Mouse (Mus musculus): ENCODE measurements at regions not wholly inside any gene's neighbourhood (a gene's known extent, or its start where the extent isn't known, plus 50 kb on each side); places are given as distances from the start of the nearest gene placed in this dataset.
A peak's percentile ranks its signal among the peaks of the same experiment; 100 is the strongest.

GRCm38 (mm10) chr14:45772665-45773277, 114.8 kb upstream of the Ddhd1 start:
- Histone ChIP-seq H3K4me3 (ENCODE audit: control insufficient read depth, low read depth, low read length) (no peak overlapping the region), H3K4me1 (ENCODE audit: control insufficient read depth, insufficient read depth, low read length) (no peaks in the 10 kb centered on the region), H3K36me3 (ENCODE audit: control insufficient read depth, insufficient read depth, low read length) (no peaks in the 10 kb centered on the region), H3K27ac (ENCODE audit: control insufficient read depth, insufficient read depth, low read depth, low read length) (no peak overlapping the region), H3K27me3 (ENCODE audit: control insufficient read depth, insufficient read depth, low read length) (no peaks in the 10 kb centered on the region)
- no peak for TF ChIP-seq POLR2A (IDR thresholded peaks at IDR 0.05; ENCODE audit: control insufficient read depth, low read depth, low read length)
- TF ChIP-seq CTCF (IDR thresholded peaks at IDR 0.05; ENCODE audit: control insufficient read depth, insufficient read depth, insufficient replicate concordance, low read depth, low read length) = peak; percentile 83

GRCm38 (mm10) chr14:45773326-45773725, 115.4 kb upstream of the Ddhd1 start:
- TF ChIP-seq CTCF (IDR thresholded peaks at IDR 0.05; ENCODE audit: control insufficient read depth, insufficient read depth, insufficient replicate concordance, low read depth, low read length) (no peak), POLR2A (IDR thresholded peaks at IDR 0.05; ENCODE audit: control insufficient read depth, low read depth, low read length) (no peak)
- Histone ChIP-seq H3K4me1 (ENCODE audit: control insufficient read depth, insufficient read depth, low read length) (no peaks in the 10 kb centered on the region), H3K27ac (ENCODE audit: control insufficient read depth, insufficient read depth, low read depth, low read length) (no peak overlapping the region), H3K36me3 (ENCODE audit: control insufficient read depth, insufficient read depth, low read length) (no peaks in the 10 kb centered on the region), H3K27me3 (ENCODE audit: control insufficient read depth, insufficient read depth, low read length) (no peaks in the 10 kb centered on the region), H3K4me3 (ENCODE audit: control insufficient read depth, low read depth, low read length) (no peak overlapping the region)

- TF ChIP-seq CTCF (IDR thresholded peaks at IDR 0.05; ENCODE audit: control insufficient read depth, insufficient read depth, insufficient replicate concordance, low read depth, low read length) = no peak
- Histone ChIP-seq H3K4me1 (ENCODE audit: control insufficient read depth, insufficient read depth, low read length) (no peaks in the 10 kb centered on the region), H3K36me3 (ENCODE audit: control insufficient read depth, insufficient read depth, low read length) (no peaks in the 10 kb centered on the region)
Observed at GRCm38 (mm10) chr14:45781850-45782249, 123.9 kb upstream of the Ddhd1 start.

GRCm38 (mm10) chr14:45794980-45795379, 137.0 kb upstream of the Ddhd1 start:
- Histone ChIP-seq H3K27me3 (ENCODE audit: control insufficient read depth, insufficient read depth, low read length) (no peaks in the 10 kb centered on the region), H3K27ac (ENCODE audit: control insufficient read depth, insufficient read depth, low read depth, low read length) (no peak overlapping the region), H3K4me3 (ENCODE audit: control insufficient read depth, low read depth, low read length) (no peak overlapping the region), H3K36me3 (ENCODE audit: control insufficient read depth, insufficient read depth, low read length) (no peaks in the 10 kb centered on the region), H3K4me1 (ENCODE audit: control insufficient read depth, insufficient read depth, low read length) (no peaks in the 10 kb centered on the region)
- TF ChIP-seq POLR2A (IDR thresholded peaks at IDR 0.05; ENCODE audit: control insufficient read depth, low read depth, low read length) (no peak), CTCF (IDR thresholded peaks at IDR 0.05; ENCODE audit: control insufficient read depth, insufficient read depth, insufficient replicate concordance, low read depth, low read length) (no peak)

More at GRCm38 (mm10) chr14:45781850-45782249, 123.9 kb upstream of the Ddhd1 start:
- Histone ChIP-seq H3K27me3 (ENCODE audit: control insufficient read depth, insufficient read depth, low read length) (no peaks in the 10 kb centered on the region), H3K4me3 (ENCODE audit: control insufficient read depth, low read depth, low read length) (no peak overlapping the region), H3K27ac (ENCODE audit: control insufficient read depth, insufficient read depth, low read depth, low read length) (no peak overlapping the region)

GRCm38 (mm10) chr14:45796665-45797319, 138.8 kb upstream of the Ddhd1 start:
- Histone ChIP-seq H3K4me1 (ENCODE audit: control insufficient read depth, insufficient read depth, low read length) (no peaks in the 10 kb centered on the region), H3K27ac (ENCODE audit: control insufficient read depth, insufficient read depth, low read depth, low read length) (no peak overlapping the region), H3K36me3 (ENCODE audit: control insufficient read depth, insufficient read depth, low read length) (no peaks in the 10 kb centered on the region), H3K4me3 (ENCODE audit: control insufficient read depth, low read depth, low read length) (no peak overlapping the region), H3K27me3 (ENCODE audit: control insufficient read depth, insufficient read depth, low read length) (no peaks in the 10 kb centered on the region)
- TF ChIP-seq POLR2A (IDR thresholded peaks at IDR 0.05; ENCODE audit: control insufficient read depth, low read depth, low read length) = no peak
- no peak for TF ChIP-seq CTCF (IDR thresholded peaks at IDR 0.05; ENCODE audit: control insufficient read depth, insufficient read depth, insufficient replicate concordance, low read depth, low read length)

GRCm38 (mm10) chr14:45797320-45797696, 139.4 kb upstream of the Ddhd1 start:
- no peak overlapping the region for H3K27ac ChIP-seq (ENCODE audit: control insufficient read depth, insufficient read depth, low read depth, low read length)
- no peaks in the 10 kb centered on the region for H3K4me1 ChIP-seq (ENCODE audit: control insufficient read depth, insufficient read depth, low read length)
- H3K36me3 ChIP-seq (ENCODE audit: control insufficient read depth, insufficient read depth, low read length) = no peaks in the 10 kb centered on the region
- H3K4me3 ChIP-seq (ENCODE audit: control insufficient read depth, low read depth, low read length) = no peak overlapping the region
- TF ChIP-seq CTCF (IDR thresholded peaks at IDR 0.05; ENCODE audit: control insufficient read depth, insufficient read depth, insufficient replicate concordance, low read depth, low read length) (no peak), POLR2A (IDR thresholded peaks at IDR 0.05; ENCODE audit: control insufficient read depth, low read depth, low read length) (no peak)
- H3K27me3 ChIP-seq (ENCODE audit: control insufficient read depth, insufficient read depth, low read length) = no peaks in the 10 kb centered on the region

GRCm38 (mm10) chr14:45799286-45799685, 141.3 kb upstream of the Ddhd1 start:
- Histone ChIP-seq H3K27ac (ENCODE audit: control insufficient read depth, insufficient read depth, low read depth, low read length) (no peak overlapping the region), H3K27me3 (ENCODE audit: control insufficient read depth, insufficient read depth, low read length) (no peaks in the 10 kb centered on the region), H3K4me3 (ENCODE audit: control insufficient read depth, low read depth, low read length) (no peak overlapping the region), H3K36me3 (ENCODE audit: control insufficient read depth, insufficient read depth, low read length) (no peaks in the 10 kb centered on the region), H3K4me1 (ENCODE audit: control insufficient read depth, insufficient read depth, low read length) (no peaks in the 10 kb centered on the region)
- TF ChIP-seq CTCF (IDR thresholded peaks at IDR 0.05; ENCODE audit: control insufficient read depth, insufficient read depth, insufficient replicate concordance, low read depth, low read length) = no peak
